Mouse (Mus musculus) embryo, embryonic 11 days (tissue): ENCODE data around the gene Wdr34.

Experiments
- DNase-seq: peaks from one replicate; pipeline ENCODE4 v3.0.0-alpha.2; 2015

The Wdr34 gene

DNA sequence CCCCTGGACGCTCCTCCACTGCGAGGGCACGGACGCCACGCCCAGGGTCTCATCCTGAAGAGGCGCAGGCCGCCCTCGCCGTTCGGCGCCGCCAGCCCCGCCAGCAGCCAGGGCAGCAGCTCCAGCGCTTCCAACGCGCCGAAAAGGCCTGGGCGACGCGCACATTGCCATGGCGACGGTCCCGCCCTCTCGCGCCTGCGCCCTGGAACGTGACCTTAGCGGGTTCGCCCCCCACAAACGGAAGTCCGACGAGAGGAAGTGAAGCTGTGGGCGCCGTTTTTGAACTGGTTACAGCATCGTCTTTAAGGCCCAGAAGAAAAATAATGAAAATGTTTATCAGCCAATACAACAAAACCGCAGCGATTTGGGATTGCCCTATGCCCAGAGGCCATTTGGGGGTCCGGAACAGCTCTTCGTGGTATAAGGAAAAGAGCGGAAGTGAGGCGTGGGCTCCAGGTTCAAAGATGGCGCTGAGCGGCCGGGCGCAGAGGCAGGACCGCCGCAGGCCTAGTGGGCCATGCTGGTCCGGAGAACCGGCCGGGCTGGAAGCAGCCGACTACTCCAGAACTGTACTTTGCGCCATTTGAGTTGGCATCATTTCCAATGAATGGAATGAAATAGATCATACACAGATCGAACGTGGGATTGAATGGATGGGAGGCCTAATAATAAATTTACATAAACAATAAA, at the start of gene Wdr34:
Wdr34 (minus strand) TSS at position 183 of the 690 bp plus-strand sequence.
- DNase-seq = peak; percentile 98

DNA sequence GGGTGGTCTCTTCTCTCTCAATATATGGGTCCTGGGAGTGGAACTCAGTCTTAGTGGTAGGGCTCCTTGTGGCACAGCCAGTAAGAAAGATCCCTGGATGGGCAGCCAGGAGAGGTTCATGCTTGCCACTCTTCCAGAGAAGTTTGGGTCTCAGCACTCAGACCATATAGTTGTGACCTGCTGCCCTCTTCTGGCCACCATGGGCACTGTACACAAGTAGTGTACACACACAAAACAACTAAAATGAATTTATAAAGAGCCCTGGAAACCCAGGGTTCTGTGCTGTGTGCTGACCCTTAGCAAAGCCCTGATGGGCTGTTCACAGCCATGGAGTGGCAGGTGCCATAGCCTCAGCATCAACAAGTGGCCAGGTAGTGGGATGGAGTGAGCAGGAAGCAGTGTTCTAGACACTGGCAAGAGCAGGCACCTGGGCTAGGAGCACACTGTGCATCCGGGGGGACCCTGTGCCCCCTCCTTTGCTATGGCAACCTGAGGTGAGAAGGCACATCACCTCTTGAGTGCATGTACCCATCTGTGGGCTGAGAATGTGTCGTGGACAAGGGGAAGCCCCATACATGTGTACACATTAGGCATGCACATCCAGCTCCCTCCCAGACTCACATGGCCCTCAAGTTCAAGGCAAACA, 47.3 kb upstream of the Wdr34 start:
- DNase-seq = peak; percentile 71

DNA sequence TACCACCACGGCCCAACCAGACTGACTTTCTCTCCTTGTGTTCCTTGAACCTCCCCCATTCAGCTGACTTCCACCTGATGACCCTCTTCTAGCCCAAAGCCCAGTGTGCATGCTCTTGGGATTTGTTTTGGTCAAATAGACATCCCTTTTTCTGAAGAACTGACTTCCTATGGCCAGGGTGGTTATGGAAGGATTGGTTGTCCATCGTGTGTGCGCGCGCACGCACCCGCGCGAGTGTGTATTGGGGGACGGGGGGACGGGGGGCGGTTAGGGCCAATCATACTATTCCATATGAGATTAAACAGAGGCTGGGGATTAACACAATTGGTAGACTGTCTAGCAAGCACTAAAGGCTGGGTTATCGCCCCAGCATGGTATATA, 45.5 kb upstream of the Wdr34 start:
- peak; percentile 53 for DNase-seq

DNA sequence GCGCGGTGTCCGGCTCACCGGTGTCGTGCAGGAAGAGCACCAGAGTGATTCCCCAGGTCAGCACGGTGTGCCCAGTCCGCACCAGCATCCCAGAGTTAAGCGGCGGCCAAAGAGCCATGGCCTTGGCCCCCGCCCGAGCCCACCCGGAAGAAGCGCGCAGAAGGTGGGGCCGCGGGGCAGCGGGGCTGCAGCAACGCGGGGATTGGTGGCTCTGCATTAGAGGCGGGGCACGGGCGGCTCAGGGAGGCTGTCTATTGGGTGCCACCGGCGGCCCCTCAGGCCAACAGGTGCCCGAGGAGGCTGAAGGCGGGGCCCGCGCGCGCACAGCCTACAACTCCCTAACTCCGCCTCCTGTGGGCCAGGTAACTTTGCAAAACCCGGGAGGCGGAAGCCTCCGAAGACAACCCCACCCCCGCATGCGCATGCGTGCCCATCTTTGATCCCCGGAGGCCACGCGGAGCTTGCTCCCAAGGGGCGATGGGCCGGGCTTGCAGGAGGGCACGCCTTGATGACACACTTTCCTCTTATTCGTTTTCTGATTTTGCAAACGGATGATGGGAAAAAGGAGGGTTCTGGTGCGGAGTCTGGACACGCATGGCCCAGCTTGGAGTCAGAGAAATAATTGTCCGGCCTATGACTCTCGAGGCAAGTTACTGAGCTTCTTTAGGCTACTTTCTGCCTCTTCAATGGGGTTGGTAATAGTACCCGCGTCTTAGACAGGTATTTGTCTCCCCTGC, 45.0 kb upstream of the Wdr34 start, which contains the start of gene Zdhhc12:
Zdhhc12 (minus strand) TSS at position 178 of the 737 bp plus-strand sequence.
- DNase-seq = peak; percentile 97

DNA sequence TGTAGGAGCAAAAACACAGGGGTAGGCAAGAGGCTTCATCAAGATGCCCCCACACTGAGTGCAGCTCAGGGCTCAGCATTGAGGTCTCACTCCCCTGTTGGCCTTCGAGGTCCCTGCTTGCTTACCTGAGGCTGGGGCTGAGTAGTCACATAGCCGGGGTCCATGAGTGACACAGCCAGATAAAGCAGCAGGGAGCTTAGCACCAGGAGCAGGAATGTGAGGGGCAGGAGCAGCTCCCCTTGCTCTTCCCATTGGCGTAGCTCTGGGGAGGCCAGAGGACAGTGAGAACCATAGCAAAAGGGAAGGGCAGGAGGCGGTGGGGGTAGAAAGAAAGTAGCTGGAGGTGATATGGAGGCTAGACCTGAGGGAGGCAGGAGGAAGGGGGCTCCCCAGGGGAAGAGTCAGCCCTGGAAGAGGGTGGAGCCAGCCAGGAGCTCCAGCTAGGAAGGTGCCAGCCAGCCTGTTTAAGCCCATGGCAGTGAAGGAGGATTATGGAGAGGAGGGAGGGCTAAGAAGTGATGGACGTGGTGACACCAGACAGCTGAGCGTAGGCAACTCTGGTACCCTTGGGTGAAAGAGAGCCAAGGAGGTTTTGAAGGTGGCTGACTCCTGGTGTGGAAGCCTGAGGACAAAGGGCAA, 43.7 kb upstream of the Wdr34 start:
- DNase-seq = no peak

DNA sequence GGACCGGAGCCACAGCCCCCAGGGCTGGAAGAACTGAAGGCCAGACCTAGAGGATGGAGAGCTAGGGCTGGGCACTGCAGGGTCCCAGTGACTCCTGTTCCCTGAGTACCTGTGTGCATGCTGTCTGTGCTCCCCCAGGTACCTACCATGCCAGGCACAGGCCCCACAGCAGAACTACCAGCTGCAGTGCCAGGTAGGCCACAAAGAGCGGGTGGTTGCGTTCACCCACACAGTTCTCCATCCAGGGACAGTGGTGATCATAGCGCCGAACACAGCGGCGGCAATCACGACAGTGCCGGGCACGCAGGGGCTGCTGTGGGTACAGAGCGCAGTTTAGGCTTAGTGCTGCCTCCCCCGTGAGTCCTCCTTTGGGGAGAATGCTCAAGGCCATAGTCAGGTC, 42.8 kb upstream of the Wdr34 start:
- DNase-seq = no peak

DNA sequence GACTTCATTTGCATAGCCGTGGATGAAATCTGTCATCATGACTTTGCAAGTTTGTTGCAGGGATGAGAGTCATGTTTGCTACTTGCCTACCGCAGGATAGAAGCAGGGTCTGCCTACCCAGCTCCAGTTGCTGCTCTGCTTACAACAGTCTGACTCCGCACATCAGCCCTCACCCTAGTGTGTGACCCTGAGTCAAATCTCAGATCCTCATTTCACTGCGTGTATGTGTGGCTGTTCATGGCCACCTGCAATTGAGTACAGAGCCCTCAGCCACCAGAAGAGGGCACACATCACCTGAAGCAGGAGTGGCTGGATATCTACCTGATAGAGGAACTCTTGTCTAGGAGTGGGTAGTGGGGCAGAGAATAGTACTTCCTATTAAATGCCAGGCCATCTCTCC, 38.6 kb upstream of the Wdr34 start:
- DNase-seq = no peak

DNA sequence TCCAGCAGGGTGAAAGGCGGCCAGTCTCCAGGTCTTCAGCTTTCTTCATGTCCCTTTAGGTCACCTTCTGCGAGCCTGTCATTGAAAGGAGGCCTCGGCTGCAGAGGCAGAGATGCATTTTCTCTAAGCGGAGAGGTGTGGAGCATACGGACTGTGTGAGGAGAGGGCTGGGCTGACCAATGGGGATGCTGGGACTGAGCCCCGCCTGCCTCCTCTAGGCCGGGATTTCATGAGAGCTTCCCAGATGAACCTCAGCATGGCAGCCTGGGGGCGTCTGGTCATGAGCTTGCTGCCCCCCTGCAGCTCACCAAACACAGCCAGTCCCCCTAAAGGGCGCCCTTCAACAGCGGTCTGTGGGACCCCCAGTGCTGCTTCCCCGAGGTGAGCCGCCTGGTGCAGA, 36.0 kb upstream of the Wdr34 start:
- DNase-seq = peak; percentile 60

DNA sequence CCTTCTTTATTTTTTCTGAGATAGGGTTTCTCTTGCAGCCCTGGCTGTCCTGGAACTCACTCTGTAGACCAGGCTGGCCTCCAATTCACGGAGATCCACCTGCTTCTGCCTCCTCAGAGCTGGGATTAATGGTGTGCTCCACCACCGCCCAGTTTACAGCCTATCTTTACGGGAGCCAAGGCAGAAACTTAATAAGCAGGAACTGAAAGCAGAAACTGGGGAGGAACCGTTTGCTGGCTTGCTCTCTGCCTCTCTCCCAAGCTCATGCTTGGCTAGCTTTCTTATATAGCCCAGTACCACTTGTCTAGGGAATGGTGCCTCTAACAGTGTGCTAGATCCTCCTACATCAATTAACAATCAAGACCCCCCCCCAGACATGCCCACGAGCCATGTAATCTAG, 35.4 kb upstream of the Wdr34 start:
- DNase-seq = no peak

DNA sequence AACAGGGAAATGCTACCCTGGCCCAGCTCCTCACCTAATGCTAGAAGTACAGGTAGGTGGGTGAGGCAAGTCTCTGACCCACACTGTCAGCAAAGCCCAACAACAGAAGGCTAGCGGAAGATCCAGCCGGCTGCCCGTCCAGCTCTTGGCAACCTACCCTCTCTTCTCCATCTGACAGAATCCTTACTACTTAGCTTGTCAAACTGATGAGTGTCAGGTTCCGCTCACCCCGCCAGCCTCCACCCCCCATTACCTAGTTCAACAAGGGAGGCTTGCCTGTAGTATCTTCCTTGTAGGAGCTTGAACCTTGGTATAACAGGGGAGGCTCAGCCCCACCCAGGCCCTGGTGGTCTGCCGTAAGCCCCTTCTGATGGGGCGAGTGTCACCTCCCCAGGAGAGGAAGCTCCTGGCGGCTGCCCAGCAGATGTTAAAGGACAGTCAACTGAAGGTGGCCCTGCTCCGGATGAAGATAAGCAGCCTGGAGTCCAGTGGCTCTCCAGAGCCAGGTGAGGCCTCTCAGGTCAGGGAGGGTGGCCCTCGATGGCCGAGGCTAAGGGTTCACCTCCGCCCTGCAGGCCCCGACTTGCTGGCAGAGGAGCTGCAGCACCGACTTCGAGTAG, 31.6 kb upstream of the Wdr34 start:
- no peak for DNase-seq

DNA sequence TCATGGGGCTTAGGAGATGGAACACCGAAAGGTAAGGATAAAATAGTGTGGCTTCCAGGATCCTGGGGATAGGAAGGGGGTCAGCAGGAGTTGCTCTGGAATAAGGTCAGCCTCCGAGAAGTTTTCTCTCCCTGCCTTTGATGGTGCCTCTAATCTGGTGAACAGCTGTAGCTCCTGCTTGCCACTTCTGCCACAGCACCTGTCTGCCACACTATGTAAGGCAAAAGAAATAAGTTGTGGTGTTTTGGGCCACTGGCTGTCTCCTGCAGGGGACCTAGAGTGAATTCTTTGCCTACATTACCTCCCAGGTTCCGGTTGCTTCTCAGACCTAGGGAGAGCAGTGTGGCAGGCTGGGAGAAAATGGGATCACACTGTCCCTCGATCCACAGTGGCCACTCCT, 30.1 kb upstream of the Wdr34 start:
- DNase-seq = no peak

DNA sequence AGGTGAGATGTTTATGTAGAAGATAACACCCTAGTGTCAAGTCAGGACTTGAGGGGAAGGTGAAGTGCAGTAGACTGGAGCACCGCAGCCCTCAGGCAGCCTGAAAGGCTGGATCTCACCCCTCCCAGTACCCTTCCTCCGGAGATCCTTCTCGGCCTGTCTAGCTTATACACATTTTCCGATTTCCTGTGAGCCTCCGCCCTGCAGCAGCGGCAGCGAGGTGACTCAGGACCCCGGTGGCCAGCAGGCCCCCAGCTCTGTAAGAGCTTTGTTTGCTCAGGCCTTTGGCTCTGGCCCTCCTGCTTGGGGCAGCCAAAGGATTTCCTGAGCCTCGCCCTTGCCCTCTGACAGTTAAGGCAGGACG, 29.6 kb upstream of the Wdr34 start:
- peak; percentile 36 for DNase-seq

DNA sequence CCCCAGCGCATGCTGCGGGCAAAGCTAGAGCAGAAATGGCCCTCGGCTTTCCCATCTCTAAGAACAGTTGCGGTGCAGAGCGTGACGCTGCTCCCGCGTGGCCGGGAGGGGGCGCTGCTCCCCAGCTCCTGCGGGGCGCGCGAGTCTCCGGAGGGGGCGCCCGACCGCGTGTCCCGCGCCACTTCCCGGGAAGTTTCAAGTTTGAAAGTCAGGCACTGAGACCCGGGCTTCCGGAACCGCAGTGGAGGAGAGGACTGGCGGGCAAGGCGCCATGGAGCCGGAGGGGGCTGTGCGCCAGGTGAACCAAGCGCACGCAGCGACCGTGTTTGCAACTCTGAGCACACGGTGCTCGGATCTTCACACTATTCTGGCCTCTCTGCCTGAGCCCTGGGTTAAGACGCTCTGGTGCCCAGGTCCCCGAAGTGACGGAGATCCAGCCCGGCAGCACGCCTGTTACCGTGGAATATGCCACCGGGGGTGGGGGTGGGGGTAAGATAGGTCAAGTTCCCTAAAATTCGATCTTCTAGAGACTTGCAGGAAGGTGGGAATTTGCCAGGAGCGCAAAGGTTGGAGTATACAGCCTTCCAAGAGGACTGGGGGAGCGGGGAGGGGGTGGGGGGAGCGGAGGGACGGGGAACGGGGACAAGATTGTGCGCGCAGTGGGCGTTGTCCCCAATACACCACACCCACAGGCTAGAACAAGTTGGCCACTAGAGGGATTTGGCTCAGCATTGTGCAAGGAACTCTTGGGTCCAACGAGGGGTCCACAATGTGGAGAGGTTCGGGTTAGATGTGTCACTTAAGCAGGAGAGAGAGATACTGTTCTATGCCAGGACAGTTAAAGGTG, 29.0 kb upstream of the Wdr34 start, which contains the start of gene Pkn3:
Pkn3 (plus strand) TSS at position 183 of the 847 bp plus-strand sequence.
- peak; percentile 92 for DNase-seq

DNA sequence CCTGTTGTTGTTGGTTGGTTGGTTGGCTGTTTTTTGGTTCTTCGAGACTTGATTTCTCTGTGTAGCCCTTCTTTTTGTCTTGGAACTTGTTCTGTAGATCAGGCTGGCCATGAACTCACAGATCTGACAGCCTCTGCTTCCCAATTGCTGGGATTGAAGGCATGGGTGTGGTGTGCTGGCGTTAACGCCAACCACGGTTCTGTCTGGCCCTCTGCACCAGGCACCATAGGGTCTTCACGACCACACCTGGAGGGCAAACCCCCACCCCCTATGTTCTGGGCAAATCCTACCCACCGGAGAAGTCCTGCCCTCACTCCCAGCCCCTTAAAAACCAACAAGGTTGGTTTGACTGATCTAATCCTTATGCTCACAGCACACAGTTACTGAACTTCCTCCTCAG, 28.3 kb upstream of the Wdr34 start:
- no peak for DNase-seq

DNA sequence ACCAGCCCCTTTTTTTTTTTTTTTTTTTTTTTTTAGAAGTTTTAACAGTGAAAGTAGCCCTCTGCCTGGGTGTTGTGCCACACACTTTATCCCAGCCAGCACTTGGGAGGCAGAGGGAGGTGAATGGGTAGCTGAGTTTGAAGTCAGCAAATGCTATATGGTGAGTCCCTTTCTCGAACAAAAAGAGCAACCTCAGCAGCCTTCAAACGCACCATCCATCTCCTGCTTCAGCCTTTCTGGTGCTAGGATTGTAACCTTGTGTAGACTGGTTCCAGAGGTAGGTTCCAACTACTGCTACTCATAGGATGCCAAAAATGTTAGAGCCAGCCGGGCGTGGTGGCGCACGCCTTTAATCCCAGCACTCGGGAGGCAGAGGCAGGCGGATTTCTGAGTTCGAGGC, 27.8 kb upstream of the Wdr34 start:
- DNase-seq = no peak

DNA sequence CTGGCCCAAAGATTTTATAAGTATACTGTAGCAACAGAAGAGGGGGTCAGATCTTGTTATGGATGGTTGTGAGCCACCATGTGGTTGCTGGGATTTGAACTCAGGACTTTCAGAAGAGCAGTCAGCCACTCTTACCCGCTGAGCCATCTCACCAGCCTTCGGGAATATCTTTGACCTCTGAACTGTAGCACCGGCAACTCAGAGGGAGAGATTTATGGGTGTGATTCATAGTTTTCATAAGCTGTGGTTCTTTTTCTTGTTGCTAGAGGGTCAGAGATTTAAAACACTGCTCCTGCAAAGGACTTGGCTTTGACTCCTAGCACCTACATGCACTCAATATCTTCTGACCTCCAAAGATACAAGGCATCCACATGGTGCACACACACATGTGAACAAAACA, 26.9 kb upstream of the Wdr34 start:
- no peak for DNase-seq

DNA sequence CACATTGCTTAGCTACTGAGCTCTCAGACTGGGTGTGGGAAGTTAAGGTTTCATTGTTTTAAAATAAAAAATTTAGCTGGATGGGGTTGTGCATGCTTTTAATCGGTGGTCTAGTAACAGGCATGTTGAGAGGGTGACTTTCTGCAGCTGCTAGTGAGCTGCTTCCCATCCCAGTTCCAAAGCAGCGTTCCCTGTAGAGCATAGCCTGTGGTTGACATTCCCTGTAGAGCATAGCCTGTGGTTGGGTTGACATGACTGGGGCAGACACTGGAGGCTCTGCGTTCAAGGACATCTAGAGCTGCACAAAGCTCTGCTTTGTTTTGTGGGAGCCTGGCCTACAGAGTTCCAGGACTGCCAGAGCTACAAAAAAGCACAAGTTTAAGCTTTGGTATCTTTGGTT, 24.6 kb upstream of the Wdr34 start:
- DNase-seq = no peak

DNA sequence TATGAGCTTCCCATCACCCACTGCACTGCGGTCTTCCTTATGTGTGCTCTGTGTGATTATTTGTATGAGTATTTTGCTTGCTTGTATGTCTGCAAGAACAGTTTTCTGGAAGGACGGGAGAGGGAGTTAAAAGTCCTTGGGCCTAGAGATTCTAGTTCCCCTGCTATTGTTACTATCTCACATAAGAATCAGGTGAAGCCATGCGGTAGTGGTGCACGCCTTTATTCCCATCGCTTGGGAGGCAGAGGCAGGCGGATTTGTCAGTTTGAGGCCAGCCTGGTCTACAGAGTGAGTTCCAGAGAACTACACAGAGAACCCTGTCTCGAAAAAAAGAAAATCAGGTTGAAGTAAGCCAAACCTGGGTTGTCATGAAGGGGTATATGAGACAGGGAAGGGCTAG, 24.2 kb upstream of the Wdr34 start:
- DNase-seq = no peak

DNA sequence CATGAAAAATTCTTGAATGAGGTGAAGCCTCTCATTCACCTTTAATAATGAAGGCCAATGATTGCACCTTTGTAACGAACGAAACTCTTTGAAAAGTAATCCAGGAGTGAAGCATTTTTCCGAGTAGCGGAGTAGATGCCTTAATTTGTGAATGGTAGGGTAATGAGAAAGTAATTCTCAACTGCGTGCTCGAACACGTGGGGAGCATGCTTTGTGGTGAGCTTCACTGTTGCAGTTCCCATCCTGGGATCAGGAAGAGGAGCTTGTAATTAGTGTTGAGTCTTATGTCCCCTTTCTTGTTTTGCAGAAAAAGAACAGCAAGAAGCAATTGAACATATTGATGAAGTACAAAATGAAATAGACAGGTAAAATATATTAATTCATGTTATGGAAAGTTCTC, 19.3 kb upstream of the Wdr34 start:
- DNase-seq = no peak

DNA sequence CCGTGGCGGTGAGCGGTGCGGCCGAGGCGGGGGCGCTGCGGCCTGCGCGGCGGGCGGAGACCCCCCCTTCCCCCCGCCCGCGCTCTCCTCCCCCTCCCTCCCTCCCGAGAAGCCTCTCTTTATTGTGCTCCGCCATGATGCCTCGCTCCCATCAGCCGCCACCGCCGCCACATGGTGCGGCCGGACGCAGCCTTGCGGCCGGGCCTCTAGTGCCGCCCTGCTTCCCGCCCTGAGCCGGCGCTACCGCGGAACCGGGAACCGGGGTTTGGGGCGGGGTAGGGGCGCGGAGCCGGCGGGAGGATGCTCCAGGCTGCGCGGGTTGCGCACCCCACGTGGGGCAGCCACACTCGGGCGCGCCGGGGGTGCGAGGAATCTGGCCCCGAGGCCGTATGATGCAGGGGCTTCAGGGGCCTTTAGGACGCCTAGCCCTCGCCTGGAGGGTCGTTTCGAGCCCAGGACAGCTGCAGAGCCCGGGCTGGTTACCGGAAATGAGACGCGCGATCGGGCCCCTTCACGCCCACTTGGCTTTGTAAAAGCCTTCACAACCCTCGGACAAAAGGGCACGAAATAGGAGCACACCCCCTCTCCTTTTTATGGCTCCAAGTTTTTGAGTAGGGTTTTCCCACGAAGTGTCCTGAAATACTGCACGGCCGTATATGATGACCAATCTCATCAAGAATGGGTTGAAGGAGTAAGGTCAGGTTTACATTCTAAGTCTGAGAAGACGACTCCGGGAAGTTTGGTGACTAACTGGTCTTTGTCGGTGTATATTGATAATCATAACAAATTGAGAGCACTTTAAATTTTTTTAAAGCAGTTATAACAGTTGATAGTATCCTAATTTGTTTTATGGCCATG, 18.6 kb upstream of the Wdr34 start:
- peak; percentile 72 for DNase-seq
